Mouse (Mus musculus) cerebellum, adult 9-11 months (tissue): ENCODE data around the gene Epyc.

Experiments
- DNase-seq: peaks from one replicate; pipeline ENCODE4 v3.0.0; 2022

Gene Epyc

GRCm38 (mm10) chr10:97643768-97644167 is at the start of gene Epyc:
TSS of gene Epyc (plus strand) at chr10:97644068.
- DNase-seq: no peak

DNA sequence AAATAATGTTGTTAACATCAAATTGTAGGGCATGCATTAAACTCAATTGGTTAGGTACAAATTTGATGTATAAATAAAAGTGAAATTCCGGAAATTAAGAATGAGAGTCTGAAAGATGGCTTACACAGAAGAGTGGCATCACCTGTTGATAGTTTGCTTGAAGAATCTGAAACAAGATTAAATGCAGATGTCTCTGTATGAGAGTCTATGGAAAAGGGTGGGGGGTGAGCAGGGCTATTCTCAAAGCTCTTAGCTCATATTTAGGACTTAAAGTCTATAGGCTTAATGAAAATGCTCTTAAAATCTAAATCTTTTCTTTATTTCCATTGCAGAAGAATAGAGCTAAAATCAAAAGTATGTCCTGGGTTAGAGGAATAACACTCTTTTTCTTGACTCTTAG is 48.2 kb upstream of the Epyc start:
- DNase-seq: no peak

- DNase-seq: no peak
Observed at GRCm38 (mm10) chr10:97601744-97602143, 42.1 kb upstream of the Epyc start.

GRCm38 (mm10) chr10:97603256-97603655 is 40.6 kb upstream of the Epyc start:
- peak; percentile 93 for DNase-seq

- DNase-seq: no peak
Observed at GRCm38 (mm10) chr10:97606579-97606978, 37.3 kb upstream of the Epyc start, which contains the start of gene Kera. TSS of gene Kera (plus strand) at chr10:97606879.

DNA sequence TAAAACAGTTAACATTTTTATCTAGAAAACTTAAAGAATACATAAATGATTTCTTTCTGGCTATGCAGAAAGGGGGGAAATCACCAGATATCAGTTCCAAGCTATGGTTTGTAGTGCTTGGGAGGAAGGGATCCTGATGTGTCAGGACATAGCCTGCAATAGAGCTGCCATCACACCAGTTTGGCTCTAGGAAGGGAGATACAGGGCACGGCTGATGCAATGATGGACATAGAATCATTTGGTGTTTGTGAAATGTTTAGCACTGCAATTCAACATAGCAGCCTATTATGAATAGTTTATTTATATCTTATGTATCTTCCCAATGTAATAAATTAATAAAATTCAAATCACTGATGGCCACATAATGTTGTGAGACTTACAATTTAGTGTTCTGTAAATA is 21.5 kb upstream of the Epyc start:
- no peak for DNase-seq

DNA sequence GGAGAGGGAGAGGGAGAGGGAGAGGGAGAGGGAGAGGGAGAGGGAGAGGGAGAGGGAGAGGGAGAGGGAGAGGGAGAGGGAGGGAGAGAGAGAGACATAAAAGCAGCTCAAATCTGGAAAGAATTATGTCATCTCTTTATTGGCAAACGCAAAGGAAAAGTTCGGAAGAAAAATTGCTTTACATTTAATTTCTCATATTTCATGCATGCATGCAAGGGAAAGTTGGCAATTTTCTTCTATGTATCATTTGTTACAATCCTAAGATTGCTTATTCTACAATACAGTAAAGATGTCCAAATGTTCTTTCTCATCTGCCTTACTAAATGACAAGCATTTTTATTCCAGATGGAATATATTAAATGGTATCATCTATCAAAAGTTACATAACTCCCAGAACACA is 19.5 kb upstream of the Epyc start:
- no peak for DNase-seq

DNA sequence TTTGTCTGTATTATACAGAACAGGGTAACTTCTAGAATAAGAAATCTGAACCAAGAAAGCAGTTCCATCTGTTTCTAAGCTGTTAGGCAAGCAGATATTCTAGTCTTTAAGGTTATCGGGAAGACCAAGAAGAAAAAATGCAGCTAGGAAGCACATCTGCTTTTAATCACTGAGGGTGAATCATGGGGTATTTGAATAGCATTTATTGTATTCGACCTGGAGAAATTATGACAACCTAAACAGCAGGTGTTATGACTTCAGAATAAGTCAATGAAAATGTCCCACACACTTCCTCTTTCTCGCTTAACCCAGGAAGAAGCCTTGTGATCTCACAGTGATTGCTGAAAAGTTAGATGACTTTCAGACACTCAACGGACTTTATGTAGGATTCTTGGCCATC is 18.8 kb upstream of the Epyc start:
- DNase-seq: no peak

GRCm38 (mm10) chr10:97626543-97626942 is 17.3 kb upstream of the Epyc start:
- no peak for DNase-seq

GRCm38 (mm10) chr10:97631061-97631460 is 12.8 kb upstream of the Epyc start:
- no peak for DNase-seq

DNA sequence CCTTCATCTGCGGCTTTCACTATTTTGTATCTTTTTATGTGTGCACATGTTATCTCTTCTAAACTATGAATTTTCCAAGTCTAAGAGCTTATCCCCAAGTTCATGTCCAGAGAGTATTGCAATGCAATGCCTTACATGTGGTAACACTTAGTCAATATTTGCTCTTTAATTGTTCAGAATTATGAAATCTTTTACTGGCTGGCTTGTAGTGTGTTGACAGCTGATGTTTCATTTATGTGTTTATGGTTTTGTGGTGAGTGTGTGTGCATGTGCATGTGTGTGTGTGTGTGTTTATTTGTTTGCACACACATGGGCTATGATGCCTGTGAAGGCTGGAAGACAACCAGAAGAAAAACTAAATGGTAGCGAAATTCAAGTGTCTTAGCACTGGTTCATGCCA is 1.9 kb upstream of the Epyc start:
- no peak for DNase-seq

GRCm38 (mm10) chr10:97650334-97650733 is 6.5 kb downstream of the Epyc start:
- DNase-seq: no peak

DNA sequence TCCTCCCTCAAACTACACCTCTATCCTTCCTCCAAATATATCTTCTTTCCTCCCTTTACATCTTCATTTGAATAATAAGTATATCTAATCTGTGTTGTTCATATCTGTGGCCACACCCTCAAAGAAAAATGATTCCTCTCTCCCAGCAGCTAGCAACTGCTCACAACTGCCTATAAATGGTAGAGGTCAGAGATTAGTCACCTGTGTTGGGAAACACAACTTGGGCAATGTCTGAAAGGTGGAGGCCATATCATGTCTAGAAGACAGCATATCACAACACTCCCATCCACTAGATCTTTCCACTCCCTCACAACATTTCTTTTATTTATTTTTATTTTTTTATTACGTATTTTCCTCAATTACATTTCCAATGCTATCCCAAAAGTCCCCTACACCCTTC is 15.6 kb downstream of the Epyc start:
- DNase-seq: no peak

DNA sequence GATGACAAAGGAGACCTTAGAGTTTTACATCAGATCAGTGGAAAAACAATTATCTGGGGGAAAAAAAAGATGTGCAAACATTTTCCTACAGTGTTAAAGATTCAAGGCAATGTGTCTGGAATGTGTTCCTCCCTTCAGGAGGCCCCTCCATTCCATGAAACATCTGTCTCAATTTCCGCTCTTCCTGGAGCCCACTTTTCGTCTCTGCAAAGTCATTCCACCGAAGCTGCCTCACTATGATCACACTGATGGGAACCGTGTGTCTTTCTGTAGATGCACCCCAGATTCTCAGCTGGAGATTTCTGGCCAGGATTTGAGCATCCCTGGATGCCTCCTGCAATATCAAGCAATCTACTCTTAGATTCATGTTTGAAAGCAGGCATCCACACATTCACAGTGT is 24.8 kb downstream of the Epyc start:
- DNase-seq: no peak

DNA sequence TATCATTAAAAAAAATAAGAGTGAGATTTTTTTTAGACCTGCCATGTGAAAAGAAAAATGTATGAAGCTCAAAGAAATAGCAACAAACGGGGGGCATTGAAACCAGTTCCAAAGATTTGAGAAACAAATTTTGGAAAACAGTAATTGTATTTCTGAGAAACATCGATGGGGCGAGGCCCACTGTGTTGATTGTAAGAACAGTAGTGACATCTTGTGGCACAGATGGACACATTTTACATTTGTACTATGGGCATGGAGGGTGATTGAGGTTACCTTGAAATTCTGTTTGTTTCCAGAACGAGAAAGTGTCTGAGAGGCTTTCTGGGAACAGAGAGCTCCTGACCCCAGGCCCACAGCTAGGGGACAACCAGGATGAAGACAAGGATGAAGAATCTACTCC is 26.3 kb downstream of the Epyc start:
- peak; percentile 28 for DNase-seq

DNA sequence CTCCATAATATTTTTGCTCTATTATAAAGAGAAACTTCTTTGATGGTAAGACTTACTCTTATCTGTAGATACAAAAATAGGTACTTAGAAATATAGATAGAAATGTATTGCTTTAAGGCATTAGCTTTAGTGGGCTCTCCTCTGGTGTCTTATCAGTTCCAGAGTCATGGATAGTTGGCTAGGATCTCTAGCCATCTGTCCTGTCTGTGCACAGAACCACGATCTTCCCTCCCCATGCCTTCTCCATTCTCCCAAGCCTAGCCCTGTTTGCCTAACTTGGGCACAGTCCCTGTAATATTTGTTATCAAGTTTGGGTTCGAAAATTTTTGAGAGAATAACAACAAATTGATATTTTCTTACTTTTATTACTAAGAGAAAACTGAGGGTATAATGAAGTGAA is 29.4 kb downstream of the Epyc start:
- DNase-seq: no peak

GRCm38 (mm10) chr10:97682981-97683380 is 39.1 kb downstream of the Epyc start:
- DNase-seq: no peak

DNA sequence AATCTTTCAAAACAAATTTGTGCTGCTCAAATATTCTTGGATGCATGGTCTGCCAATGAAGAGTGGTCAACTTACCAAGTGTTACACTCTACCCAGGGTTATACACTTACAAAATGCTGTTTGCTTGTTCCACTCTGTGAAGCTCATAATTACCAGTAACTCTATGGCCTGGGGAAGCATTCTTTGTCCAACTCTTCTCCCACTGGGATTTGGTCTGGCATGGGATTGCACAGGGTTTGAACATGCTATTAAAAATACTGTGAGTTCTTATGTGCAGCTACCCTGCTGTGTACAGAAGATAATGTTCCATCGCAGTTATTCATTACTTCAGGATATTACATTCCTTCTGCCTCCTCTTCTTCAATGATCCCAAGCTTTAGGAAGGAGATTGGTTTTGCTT is 43.3 kb downstream of the Epyc start:
- no peak for DNase-seq

DNA sequence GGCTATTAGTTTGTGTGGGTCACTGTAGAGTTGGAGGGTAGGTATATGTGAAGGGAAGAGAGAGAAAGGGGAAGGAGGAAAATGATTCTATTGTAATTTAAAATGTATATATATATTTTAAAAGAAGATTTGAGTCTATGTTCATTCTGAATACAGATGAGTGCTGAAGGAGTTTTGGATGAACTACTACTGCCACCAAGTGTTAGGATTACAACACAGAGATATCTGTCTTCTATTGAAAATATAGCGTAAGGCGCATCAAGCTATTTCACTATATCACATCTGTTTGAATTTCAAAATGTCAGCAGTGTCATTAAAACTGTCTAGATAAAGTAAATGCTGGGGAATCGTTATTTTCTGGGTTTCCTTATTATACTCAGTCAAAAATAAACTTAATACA is 45.6 kb downstream of the Epyc start:
- no peak for DNase-seq

DNA sequence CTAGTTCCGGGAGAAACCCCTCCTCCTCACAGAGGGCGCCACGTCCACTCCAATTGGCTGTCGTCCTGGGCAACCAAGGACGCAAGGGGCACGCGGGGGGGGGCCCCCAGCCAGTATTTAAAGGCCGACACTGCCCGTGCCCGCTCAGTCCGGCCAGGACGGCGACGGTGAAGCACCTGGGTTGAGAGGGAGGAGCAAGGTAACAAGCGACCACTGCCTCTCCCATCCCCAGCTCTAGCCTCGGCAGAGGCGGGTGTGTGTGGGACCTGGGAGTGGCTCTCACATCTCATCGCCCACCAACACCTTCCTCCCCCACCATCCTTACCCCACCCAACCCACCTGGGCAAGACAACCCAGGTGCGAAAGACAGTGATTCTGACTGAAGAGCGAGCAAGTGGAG is 49.0 kb downstream of the Epyc start, which contains the start of gene Ccer1:
Gene Ccer1 (plus strand): TSS at position 147 of the 400 bp plus-strand sequence.
- no peak for DNase-seq

GRCm38 (mm10) chr10:97693398-97694135 is 49.7 kb downstream of the Epyc start:
- DNase-seq: no peak

- DNase-seq: no peak
Observed at GRCm38 (mm10) chr10:97702321-97702720, 58.5 kb downstream of the Epyc start.

GRCm38 (mm10) chr10:97704562-97704961 is 60.7 kb downstream of the Epyc start:
- DNase-seq: peak; percentile 10

DNA sequence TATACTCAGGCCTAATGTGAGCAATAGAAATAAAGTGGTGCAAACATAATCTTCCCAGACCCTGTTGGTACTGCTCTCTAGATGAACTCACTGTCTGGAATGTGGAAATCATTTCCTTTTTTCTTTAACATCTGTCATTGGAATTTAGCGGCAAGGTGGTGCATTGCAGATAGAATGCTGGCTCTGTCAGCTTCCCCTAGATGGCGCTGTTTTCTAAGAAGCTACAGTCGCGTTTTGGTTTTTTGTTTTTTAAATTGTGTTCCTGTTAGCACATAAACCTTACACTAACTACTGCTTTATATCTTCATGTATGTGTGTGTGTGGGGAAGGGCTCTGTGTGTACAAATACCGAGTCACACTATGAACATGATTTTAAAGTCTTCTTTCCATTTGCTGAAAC is 68.8 kb downstream of the Epyc start:
- DNase-seq: peak; percentile 11

DNA sequence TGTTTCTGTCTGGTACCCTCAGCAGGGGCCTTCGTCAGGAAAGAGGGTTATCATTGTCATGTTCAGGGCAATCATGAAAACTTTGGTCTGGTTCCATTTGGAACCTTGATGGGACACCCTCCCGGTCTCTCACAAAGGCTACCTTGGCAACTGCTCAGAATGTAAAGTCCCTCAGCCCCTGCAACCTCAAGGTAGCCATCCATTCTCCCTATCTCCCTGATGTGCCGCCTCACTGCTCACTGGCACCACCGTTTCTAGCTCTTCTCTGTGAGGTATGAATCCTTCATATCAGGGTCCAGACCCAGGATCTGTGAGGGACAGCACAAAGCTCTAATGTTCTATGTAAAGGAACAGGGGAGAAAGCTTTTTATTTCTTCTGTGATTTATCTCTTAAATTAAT is 70.7 kb downstream of the Epyc start:
- DNase-seq: no peak
